Mouse (Mus musculus): ENCODE measurements around the gene Zfp14.

DNA sequence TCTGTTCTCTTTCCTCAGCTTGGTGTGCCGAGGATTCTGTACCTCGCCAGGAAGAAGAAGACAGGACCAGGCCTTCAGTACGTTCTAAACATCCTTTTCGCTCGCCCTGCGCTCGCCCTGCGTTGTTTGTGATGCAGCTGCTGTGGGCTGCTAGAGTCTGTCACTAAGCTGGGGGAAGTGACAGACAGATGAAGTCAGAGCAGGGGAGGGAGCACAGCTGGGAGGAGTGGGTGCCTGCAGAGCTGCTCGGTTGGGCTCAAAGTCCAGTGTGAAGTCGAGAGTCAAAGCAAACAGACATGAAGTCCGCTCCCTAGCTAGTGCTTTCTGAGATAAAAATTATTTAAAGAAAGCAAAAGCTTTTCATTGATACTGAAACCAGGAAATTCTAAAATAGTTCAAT lies 62.1 kb downstream of the Zfp14 start:
- TF ChIP-seq CTCF (IDR thresholded peaks at IDR 0.05; ENCODE audit: insufficient read depth, low read length) (no peak), POLR2A (IDR thresholded peaks at IDR 0.05; ENCODE audit: borderline replicate concordance, extremely low read depth, low read depth, low read length) (no peak)

Data from lung, adult 2 months (tissue).